Mouse (Mus musculus): ENCODE data around the gene Mllt10. TPM values are rescaled to one million over a fixed set of nuclear protein-coding genes. Genes with fewer than 3 reads are reported as not detected.

Gene Mllt10
- polyA plus RNA-seq, 1 experiment: 12.5 TPM

DNA sequence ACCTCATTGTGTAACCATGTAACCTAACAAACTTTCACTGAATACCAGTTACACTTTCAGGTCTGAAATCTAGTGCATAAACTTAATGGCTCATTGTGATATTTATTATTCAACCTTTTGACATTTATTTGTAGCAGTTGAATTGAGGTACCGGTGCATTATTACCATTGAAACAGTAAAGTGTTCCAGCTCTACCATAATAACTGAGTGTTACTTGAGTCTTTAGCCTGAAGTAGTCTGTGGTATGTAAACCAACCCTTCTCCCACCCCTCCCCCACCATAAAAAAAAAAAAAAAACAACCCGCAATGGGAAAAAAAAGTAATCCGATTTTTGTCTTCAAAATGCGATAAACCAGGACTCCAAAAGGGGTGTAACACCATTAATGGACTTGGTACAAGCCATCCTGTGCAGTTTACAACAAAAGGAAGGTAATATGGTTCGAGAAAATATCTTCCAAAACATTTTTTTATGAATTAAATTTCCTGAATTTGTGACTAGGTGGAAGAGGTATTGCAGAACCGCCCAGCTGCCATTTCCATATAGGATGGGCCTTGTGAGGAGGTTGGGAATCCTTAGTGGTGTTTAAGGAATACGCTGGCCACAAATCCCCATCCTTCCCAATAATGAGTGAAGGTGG is 9.8 kb upstream of the Mllt10 start:
- no peaks in the 10 kb centered on the region for H3K27me3 ChIP-seq (ENCODE audit: control insufficient read depth, insufficient read depth, insufficient read length)
- no peak overlapping the region for H3K4me3 ChIP-seq
- H3K4me2 ChIP-seq (ENCODE audit: low read depth): no peak overlapping the region
- no peaks in the 10 kb centered on the region for H3K79me2 ChIP-seq (ENCODE audit: control insufficient read depth, insufficient read depth)
- H3ac ChIP-seq (ENCODE audit: control insufficient read depth, insufficient read length): no peak overlapping the region
- no peaks in the 10 kb centered on the region for H3K36me3 ChIP-seq (ENCODE audit: control insufficient read depth, insufficient read depth)
- TF ChIP-seq MYOD1 (IDR thresholded peaks at IDR 0.05; ENCODE audit: control insufficient read depth in 1 of 3, insufficient read length in 2 of 3, low read depth in 2 of 3): no peak
- no peak for TF ChIP-seq CEBPB (IDR thresholded peaks at IDR 0.05; ENCODE audit: insufficient read depth, poor library complexity, severe bottlenecking)
- no peak for TF ChIP-seq E2F4 (IDR thresholded peaks at IDR 0.05; ENCODE audit: insufficient read depth)
- no peak for TF ChIP-seq TCF3 (IDR thresholded peaks at IDR 0.05; ENCODE audit: insufficient read length, low read depth)
- TF ChIP-seq MYOG (IDR thresholded peaks at IDR 0.05; ENCODE audit: control insufficient read depth in 1 of 3, insufficient read depth in 1 of 3, insufficient read length in 2 of 3, low read depth in 2 of 3): no peak
- no peak for TF ChIP-seq TCF12 (IDR thresholded peaks at IDR 0.05; ENCODE audit: insufficient read depth, poor library complexity, severe bottlenecking)
- no peak for TF ChIP-seq MAX (IDR thresholded peaks at IDR 0.05; ENCODE audit: low read depth)
- TF ChIP-seq REST (IDR thresholded peaks at IDR 0.05; ENCODE audit: insufficient read depth, insufficient read length): no peak
- no peak for TF ChIP-seq POLR2A (IDR thresholded peaks at IDR 0.05; ENCODE audit: insufficient read length, low read depth)
- TF ChIP-seq POLR2AphosphoS2 (IDR thresholded peaks at IDR 0.05; ENCODE audit: insufficient read length, low read depth): no peak
- TF ChIP-seq USF1 (IDR thresholded peaks at IDR 0.05; ENCODE audit: low read depth): no peak
- no peak for TF ChIP-seq SRF (IDR thresholded peaks at IDR 0.05; ENCODE audit: control insufficient read depth, insufficient read length, low read depth)

DNA sequence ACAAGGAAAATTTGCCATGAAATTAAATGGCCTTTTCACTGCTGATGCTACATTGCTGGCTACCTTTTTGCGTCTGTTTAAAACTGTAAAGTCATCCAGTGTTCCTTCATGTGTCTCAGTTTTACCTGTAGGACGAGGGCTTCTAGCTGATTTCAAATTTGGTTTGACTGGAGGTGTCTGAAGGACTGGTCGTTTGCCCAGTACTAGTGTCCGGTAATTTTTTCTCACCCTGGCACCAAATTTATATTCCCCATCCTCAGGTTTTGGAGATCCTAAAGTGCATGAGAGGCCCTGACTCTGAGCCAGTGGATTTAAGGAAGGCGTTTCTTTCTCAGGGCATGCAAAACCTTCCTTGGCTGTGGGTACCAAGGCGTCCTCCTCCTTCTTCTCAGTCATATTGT is 9.3 kb upstream of the Mllt10 start:
- TF ChIP-seq E2F4 (IDR thresholded peaks at IDR 0.05; ENCODE audit: insufficient read depth): no peak
- no peak for TF ChIP-seq MYOD1 (IDR thresholded peaks at IDR 0.05; ENCODE audit: control insufficient read depth in 1 of 3, insufficient read length in 2 of 3, low read depth in 2 of 3)
- no peak for TF ChIP-seq MAX (IDR thresholded peaks at IDR 0.05; ENCODE audit: low read depth)
- no peak for TF ChIP-seq SRF (IDR thresholded peaks at IDR 0.05; ENCODE audit: control insufficient read depth, insufficient read length, low read depth)
- TF ChIP-seq TCF12 (IDR thresholded peaks at IDR 0.05; ENCODE audit: insufficient read depth, poor library complexity, severe bottlenecking): no peak
- no peak for TF ChIP-seq MYOG (IDR thresholded peaks at IDR 0.05; ENCODE audit: control insufficient read depth in 1 of 3, insufficient read depth in 1 of 3, insufficient read length in 2 of 3, low read depth in 2 of 3)
- no peaks in the 10 kb centered on the region for H3K27me3 ChIP-seq (ENCODE audit: control insufficient read depth, insufficient read depth, insufficient read length)
- H3K4me2 ChIP-seq (ENCODE audit: low read depth): peak overlapping the region; percentile 95
- H3K36me3 ChIP-seq (ENCODE audit: control insufficient read depth, insufficient read depth): no peaks in the 10 kb centered on the region
- H3ac ChIP-seq (ENCODE audit: control insufficient read depth, insufficient read length): no peak overlapping the region
- H3K79me2 ChIP-seq (ENCODE audit: control insufficient read depth, insufficient read depth): no peaks in the 10 kb centered on the region
- H3K4me3 ChIP-seq: peak overlapping the region; percentile 68

DNA sequence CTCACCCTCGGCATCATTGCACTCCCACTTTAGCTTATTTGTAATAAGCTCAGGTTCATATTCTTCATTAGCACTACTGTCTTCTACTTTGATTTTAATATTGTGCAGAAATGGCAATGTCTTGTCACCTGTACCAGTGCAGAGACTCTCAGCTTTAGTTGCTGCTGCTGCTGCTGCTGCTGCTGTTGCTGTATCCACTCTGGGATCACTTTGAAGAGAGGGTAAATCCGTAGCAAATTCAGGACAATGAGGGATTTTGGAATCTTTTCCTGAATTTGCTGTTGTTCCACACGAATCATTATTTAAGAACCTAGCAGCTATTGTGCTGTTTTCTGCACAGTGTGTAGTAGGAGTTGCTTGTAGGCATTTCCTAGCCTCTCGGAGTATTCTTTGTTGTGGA is 8.9 kb upstream of the Mllt10 start:
- H3K27me3 ChIP-seq (ENCODE audit: control insufficient read depth, insufficient read depth, insufficient read length): no peaks in the 10 kb centered on the region
- H3K4me3 ChIP-seq: peak overlapping the region; percentile 68
- no peaks in the 10 kb centered on the region for H3K79me2 ChIP-seq (ENCODE audit: control insufficient read depth, insufficient read depth)
- no peak overlapping the region for H3ac ChIP-seq (ENCODE audit: control insufficient read depth, insufficient read length)
- H3K36me3 ChIP-seq (ENCODE audit: control insufficient read depth, insufficient read depth): no peaks in the 10 kb centered on the region
- peak overlapping the region; percentile 95 for H3K4me2 ChIP-seq (ENCODE audit: low read depth)
- TF ChIP-seq USF1 (IDR thresholded peaks at IDR 0.05; ENCODE audit: low read depth): no peak
- no peak for TF ChIP-seq TCF3 (IDR thresholded peaks at IDR 0.05; ENCODE audit: insufficient read length, low read depth)
- TF ChIP-seq POLR2AphosphoS2 (IDR thresholded peaks at IDR 0.05; ENCODE audit: insufficient read length, low read depth): no peak
- TF ChIP-seq MAX (IDR thresholded peaks at IDR 0.05; ENCODE audit: low read depth): no peak
- TF ChIP-seq CEBPB (IDR thresholded peaks at IDR 0.05; ENCODE audit: insufficient read depth, poor library complexity, severe bottlenecking): no peak
- no peak for TF ChIP-seq MYOG (IDR thresholded peaks at IDR 0.05; ENCODE audit: control insufficient read depth in 1 of 3, insufficient read depth in 1 of 3, insufficient read length in 2 of 3, low read depth in 2 of 3)
- TF ChIP-seq TCF12 (IDR thresholded peaks at IDR 0.05; ENCODE audit: insufficient read depth, poor library complexity, severe bottlenecking): no peak
- no peak for TF ChIP-seq REST (IDR thresholded peaks at IDR 0.05; ENCODE audit: insufficient read depth, insufficient read length)
- TF ChIP-seq SRF (IDR thresholded peaks at IDR 0.05; ENCODE audit: control insufficient read depth, insufficient read length, low read depth): no peak

DNA sequence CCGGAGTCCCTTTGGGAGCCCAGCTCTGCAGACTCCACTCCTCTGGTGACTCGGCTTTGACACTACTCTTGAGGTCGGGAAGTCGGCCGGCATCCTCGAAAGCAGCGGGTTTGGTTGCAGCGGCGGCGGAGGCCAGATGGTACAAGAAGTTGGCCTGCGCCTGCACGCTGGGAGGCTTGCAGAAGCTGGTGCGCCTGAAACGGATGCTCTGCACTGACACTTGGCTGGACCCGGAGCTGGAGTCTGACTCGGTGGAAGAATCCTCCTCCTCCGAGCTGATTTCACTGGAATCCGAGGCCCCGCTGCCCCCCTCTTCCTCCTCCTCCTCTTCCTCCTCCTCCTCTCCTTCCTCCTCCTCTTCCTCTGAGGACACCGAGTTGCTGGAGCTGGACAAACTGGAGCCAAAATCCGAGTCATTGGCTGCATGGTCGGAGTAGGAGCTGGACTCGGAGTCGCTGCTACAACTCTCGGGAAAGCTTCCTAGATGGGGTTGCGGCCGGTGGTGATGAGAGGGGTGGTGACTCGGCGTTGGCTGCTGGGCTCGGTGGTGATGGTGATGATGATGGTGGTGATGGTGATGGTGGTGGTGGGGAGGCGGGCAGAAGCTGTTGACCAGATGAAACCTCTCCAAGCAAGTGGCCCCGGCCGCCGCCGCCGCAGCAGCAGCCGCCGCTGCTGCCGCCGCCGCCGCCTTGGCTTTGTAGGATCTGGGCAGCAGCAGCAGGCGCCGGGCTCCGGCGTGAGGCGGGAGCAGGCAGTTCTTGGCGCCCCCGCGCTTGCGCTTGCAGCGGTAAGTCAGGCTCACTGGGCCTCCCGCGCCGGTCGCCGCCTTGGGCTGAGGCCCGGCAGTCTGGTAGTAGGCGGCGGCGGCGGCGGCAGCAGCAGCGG is 8.0 kb upstream of the Mllt10 start:
- no peaks in the 10 kb centered on the region for H3K79me2 ChIP-seq (ENCODE audit: control insufficient read depth, insufficient read depth)
- no peaks in the 10 kb centered on the region for H3K36me3 ChIP-seq (ENCODE audit: control insufficient read depth, insufficient read depth)
- TF ChIP-seq CEBPB (IDR thresholded peaks at IDR 0.05; ENCODE audit: insufficient read depth, poor library complexity, severe bottlenecking): no peak
- peak; percentile 15 for TF ChIP-seq POLR2A (IDR thresholded peaks at IDR 0.05; ENCODE audit: insufficient read length, low read depth)
- TF ChIP-seq TCF3 (IDR thresholded peaks at IDR 0.05; ENCODE audit: insufficient read length, low read depth): no peak
- TF ChIP-seq MYOG (IDR thresholded peaks at IDR 0.05; ENCODE audit: control insufficient read depth in 1 of 3, insufficient read depth in 1 of 3, insufficient read length in 2 of 3, low read depth in 2 of 3): peak in 1 of 3 experiments; percentile 58
- H3K4me2 ChIP-seq (ENCODE audit: low read depth): peak overlapping the region; percentile 95
- H3K27me3 ChIP-seq (ENCODE audit: control insufficient read depth, insufficient read depth, insufficient read length): no peaks in the 10 kb centered on the region
- H3ac ChIP-seq (ENCODE audit: control insufficient read depth, insufficient read length): peak overlapping the region; percentile 0
- H3K4me3 ChIP-seq: peak overlapping the region; percentile 68

Measured in myocyte (in vitro differentiated cells).